Mouse (Mus musculus): Measurements from ENCODE around the gene Cd209d. TPM values are rescaled to one million over a fixed set of nuclear protein-coding genes. Genes with fewer than 3 reads are reported as not detected.
"Not testable (repeated sequence)": the region's sequence is repeated elsewhere in the genome, so short reads cannot be mapped to it uniquely, and the experiment has no call there.

Cd209d gene
- polyA plus RNA-seq (2014; fragmentation: Nextera tagmentation; extraction: Ambion mirVana), result not detected in 2 replicates

GRCm38 (mm10) chr8:3878455-3878854 lies at the start of gene Cd209d:
Gene Cd209d (minus strand): TSS chr8:3878555.
- H3K4me2 ChIP-seq (ENCODE audit: low read depth, low read length, severe bottlenecking), result no peak within 1 kb of the TSS
- no peak within 1 kb of the TSS for H3K9ac ChIP-seq (ENCODE audit: low read length)
- DNase-seq (ENCODE audit: low spot score) (no peak), ATAC-seq (replicated peaks; ENCODE audit: low FRiP score) (no peak)
- H3K4me1 ChIP-seq (replicated peaks; ENCODE audit: control insufficient read depth, insufficient read depth, low read length), result no peaks in the 10 kb centered on the region
- no peaks in the 10 kb centered on the region for H3K36me3 ChIP-seq (ENCODE audit: control insufficient read depth, insufficient read depth, low read length)
- 70% methylated on average over 4 of the region's 4 CpGs for WGBS
- H3K9me3 ChIP-seq (ENCODE audit: control insufficient read depth, low read length), result peaks cover 3% of the 10 kb centered on the region; the same call in 1 of the 2 replicates
- H3K27ac ChIP-seq (ENCODE audit: low read depth, low read length), result no peak within 1 kb of the TSS
- H3K27me3 ChIP-seq (ENCODE audit: control insufficient read depth, insufficient read depth, low read length), result no peaks in the 10 kb centered on the region
- H3K4me3 ChIP-seq (ENCODE audit: low read depth, low read length), result no peak within 1 kb of the TSS

- Histone ChIP-seq H3K4me3 (ENCODE audit: low read depth, low read length) (no peak within 1 kb of the TSS), H3K36me3 (ENCODE audit: control insufficient read depth, insufficient read depth, low read length) (no peaks in the 10 kb centered on the region), H3K27ac (ENCODE audit: low read depth, low read length) (no peak within 1 kb of the TSS), H3K27me3 (ENCODE audit: control insufficient read depth, insufficient read depth, low read length) (no peaks in the 10 kb centered on the region), H3K9me3 (ENCODE audit: control insufficient read depth, low read length) (peaks cover 9% of the 10 kb centered on the region; the same call in 1 of the 2 replicates), H3K9ac (ENCODE audit: low read length) (no peak within 1 kb of the TSS), H3K4me2 (ENCODE audit: low read depth, low read length, severe bottlenecking) (no peak within 1 kb of the TSS), H3K4me1 (replicated peaks; ENCODE audit: control insufficient read depth, insufficient read depth, low read length) (no peaks in the 10 kb centered on the region)
- ATAC-seq (replicated peaks; ENCODE audit: low FRiP score), result no peak
- 89% methylated on average over 3 of the region's 3 CpGs for WGBS
- DNase-seq (ENCODE audit: low spot score), result no peak
Measured at GRCm38 (mm10) chr8:3926744-3927143, 48.4 kb upstream of the Cd209d start, which contains the start of gene Cd209b. Gene Cd209b (minus strand): TSS chr8:3926844.

GRCm38 (mm10) chr8:3876121-3876520 lies 2.2 kb downstream of the Cd209d start:
- 88% methylated on average over 2 of the region's 2 CpGs for WGBS
- Histone ChIP-seq H3K9ac (ENCODE audit: low read length) (no peak overlapping the region), H3K4me2 (ENCODE audit: low read depth, low read length, severe bottlenecking) (no peak overlapping the region), H3K27me3 (ENCODE audit: control insufficient read depth, insufficient read depth, low read length) (no peaks in the 10 kb centered on the region), H3K9me3 (ENCODE audit: control insufficient read depth, low read length) (peaks cover 3% of the 10 kb centered on the region; the same call in 1 of the 2 replicates), H3K4me1 (replicated peaks; ENCODE audit: control insufficient read depth, insufficient read depth, low read length) (no peaks in the 10 kb centered on the region), H3K27ac (ENCODE audit: low read depth, low read length) (no peak overlapping the region), H3K36me3 (ENCODE audit: control insufficient read depth, insufficient read depth, low read length) (no peaks in the 10 kb centered on the region), H3K4me3 (ENCODE audit: low read depth, low read length) (no peak overlapping the region)
- DNase-seq (ENCODE audit: low spot score) (no peak), ATAC-seq (replicated peaks; ENCODE audit: low FRiP score) (no peak)

GRCm38 (mm10) chr8:3862736-3863135 lies 15.6 kb downstream of the Cd209d start:
- not testable (repeated sequence) for H3K36me3 ChIP-seq (ENCODE audit: control insufficient read depth, insufficient read depth, low read length); H3K4me1 ChIP-seq (replicated peaks; ENCODE audit: control insufficient read depth, insufficient read depth, low read length); DNase-seq (ENCODE audit: low spot score); H3K27me3 ChIP-seq (ENCODE audit: control insufficient read depth, insufficient read depth, low read length); H3K9ac ChIP-seq (ENCODE audit: low read length); H3K27ac ChIP-seq (ENCODE audit: low read depth, low read length); H3K9me3 ChIP-seq (ENCODE audit: control insufficient read depth, low read length); H3K4me3 ChIP-seq (ENCODE audit: low read depth, low read length); H3K4me2 ChIP-seq (ENCODE audit: low read depth, low read length, severe bottlenecking); ATAC-seq (replicated peaks; ENCODE audit: low FRiP score)

GRCm38 (mm10) chr8:3854209-3854608 lies 24.1 kb downstream of the Cd209d start, which contains the start of gene Cd209e:
Gene Cd209e (minus strand): TSS chr8:3854309.
- H3K9me3 ChIP-seq (ENCODE audit: control insufficient read depth, low read length), result peaks cover 4% of the 10 kb centered on the region; the same call in 1 of the 2 replicates
- DNase-seq (ENCODE audit: low spot score) (no peak), ATAC-seq (replicated peaks; ENCODE audit: low FRiP score) (no peak)
- 65% methylated on average over 2 of the region's 2 CpGs for WGBS
- no peak within 1 kb of the TSS for H3K27ac ChIP-seq (ENCODE audit: low read depth, low read length)
- H3K4me3 ChIP-seq (ENCODE audit: low read depth, low read length), result no peak within 1 kb of the TSS
- H3K9ac ChIP-seq (ENCODE audit: low read length), result no peak within 1 kb of the TSS
- H3K36me3 ChIP-seq (ENCODE audit: control insufficient read depth, insufficient read depth, low read length), result no peaks in the 10 kb centered on the region
- no peaks in the 10 kb centered on the region for H3K4me1 ChIP-seq (replicated peaks; ENCODE audit: control insufficient read depth, insufficient read depth, low read length)
- no peaks in the 10 kb centered on the region for H3K27me3 ChIP-seq (ENCODE audit: control insufficient read depth, insufficient read depth, low read length)
- no peak within 1 kb of the TSS for H3K4me2 ChIP-seq (ENCODE audit: low read depth, low read length, severe bottlenecking)

Other genes starting within 250 kb of the Cd209d start
- gene Stxbp2, start 247.6 kb downstream of the Cd209d start, polyA plus RNA-seq (2014; fragmentation: Nextera tagmentation; extraction: Ambion mirVana), result 36.7 and 37.2 TPM in 2 replicates
- 0.41 and 0.68 TPM in 2 replicates for gene Retn, start 222.8 kb downstream of the Cd209d start, polyA plus RNA-seq (2014; fragmentation: Nextera tagmentation; extraction: Ambion mirVana)
- gene Mcemp1, start 212.8 kb downstream of the Cd209d start, polyA plus RNA-seq (2014; fragmentation: Nextera tagmentation; extraction: Ambion mirVana), result 0.29 TPM in 1 of 2 replicates, not detected in the other
- 9.3 and 12.1 TPM in 2 replicates for gene Fcor, start 206.2 kb downstream of the Cd209d start, polyA plus RNA-seq (2014; fragmentation: Nextera tagmentation; extraction: Ambion mirVana)
- gene Trappc5, start 202.3 kb downstream of the Cd209d start, polyA plus RNA-seq (2014; fragmentation: Nextera tagmentation; extraction: Ambion mirVana), result 34.3 and 42.9 TPM in 2 replicates
- gene Fcer2a, start 184.4 kb downstream of the Cd209d start, polyA plus RNA-seq (2014; fragmentation: Nextera tagmentation; extraction: Ambion mirVana), result 0.16 and 0.24 TPM in 2 replicates
- gene Clec4g, start 157.9 kb downstream of the Cd209d start, polyA plus RNA-seq (2014; fragmentation: Nextera tagmentation; extraction: Ambion mirVana), result 0.20 and 0.56 TPM in 2 replicates
- gene Cd209a, start 129.6 kb downstream of the Cd209d start, polyA plus RNA-seq (2014; fragmentation: Nextera tagmentation; extraction: Ambion mirVana), result not detected in 2 replicates
- gene Cd209e, start 24.2 kb downstream of the Cd209d start, polyA plus RNA-seq (2014; fragmentation: Nextera tagmentation; extraction: Ambion mirVana), result not detected in 2 replicates
- gene Cd209b, start 48.3 kb upstream of the Cd209d start, polyA plus RNA-seq (2014; fragmentation: Nextera tagmentation; extraction: Ambion mirVana), result not detected in 2 replicates
- 0.79 and 1.0 TPM in 2 replicates for gene Cd209c, start 76.2 kb upstream of the Cd209d start, polyA plus RNA-seq (2014; fragmentation: Nextera tagmentation; extraction: Ambion mirVana)
- gene Cd209f, start 227.3 kb upstream of the Cd209d start, polyA plus RNA-seq (2014; fragmentation: Nextera tagmentation; extraction: Ambion mirVana), result not detected in 2 replicates

All from forebrain, embryonic 11.5 days (tissue).